Mouse (Mus musculus) olfactory bulb, adult 2 months (tissue): ENCODE results near the gene Man2b2. TPM values are rescaled to one million over a fixed set of nuclear protein-coding genes. Genes with fewer than 3 reads are reported as not detected.

Experiments
- H3K27ac ChIP-seq: fragments of 200-500 bp; 2 replicates; pipeline ENCODE4 v1.5.1; 2012; ENCODE audit warnings: low read depth, low read length; ENCODE audit not compliant: insufficient read depth
- H3K4me1 ChIP-seq: fragments of 200-500 bp; 2 replicates; pipeline ENCODE4 v1.6.1; 2012; ENCODE audit warnings: low read length; ENCODE audit not compliant: control insufficient read depth, insufficient read depth
- H3K4me3 ChIP-seq: fragments of 200-500 bp; 2 replicates; pipeline ENCODE4 v1.5.1; 2012; ENCODE audit warnings: mild to moderate bottlenecking, low read depth, low read length, moderate library complexity; ENCODE audit not compliant: insufficient read depth
- CTCF ChIP-seq: fragments of 200-500 bp; IDR thresholded peaks from 2 replicates; pipeline ENCODE4 v1.5.1; 2012; ENCODE audit warnings: low read depth, mild to moderate bottlenecking, low read length, moderate library complexity; ENCODE audit not compliant: insufficient read depth
- POLR2A ChIP-seq: fragments of 200-500 bp; IDR thresholded peaks from 2 replicates; pipeline ENCODE4 v1.6.1; 2012; ENCODE audit warnings: mild to moderate bottlenecking, low read depth, low read length, moderate library complexity; ENCODE audit not compliant: insufficient read depth
- WGBS: fragments of 180-500 bp; shearing (Covaris S2); methylation state at CpG from one replicate; pipeline ENCODE4 v1.1.7; 2018; 5-methylcytosine and 5-hydroxymethylcytosine counted together
- polyA plus RNA-seq: library from polyadenylated mRNA; stranded (reverse); fragments of >200 nt; gene quantifications from 2 replicates; pipeline ENCODE4 v1.2.4, GENCODE M21; 2012; ENCODE audit warnings: low replicate concordance; ENCODE audit not compliant: missing spikeins, insufficient read depth, insufficient read length

Gene Man2b2
- not detected in 2 replicates for polyA plus RNA-seq

GRCm38 (mm10) chr5:36829913-36830879 lies at the start of gene Man2b2:
Gene Man2b2, minus strand, starts transcription at chr5:36830653.
- 5% methylated on average over 46 of the region's 46 CpGs for WGBS
- H3K4me3 ChIP-seq, result peak within 1 kb of the TSS; percentile 74
- peaks cover 7% of the 10 kb centered on the region; the same call in 1 of the 2 replicates for H3K4me1 ChIP-seq
- no peak within 1 kb of the TSS for H3K27ac ChIP-seq
- TF ChIP-seq POLR2A (no peak), CTCF (peak; percentile 99)

DNA sequence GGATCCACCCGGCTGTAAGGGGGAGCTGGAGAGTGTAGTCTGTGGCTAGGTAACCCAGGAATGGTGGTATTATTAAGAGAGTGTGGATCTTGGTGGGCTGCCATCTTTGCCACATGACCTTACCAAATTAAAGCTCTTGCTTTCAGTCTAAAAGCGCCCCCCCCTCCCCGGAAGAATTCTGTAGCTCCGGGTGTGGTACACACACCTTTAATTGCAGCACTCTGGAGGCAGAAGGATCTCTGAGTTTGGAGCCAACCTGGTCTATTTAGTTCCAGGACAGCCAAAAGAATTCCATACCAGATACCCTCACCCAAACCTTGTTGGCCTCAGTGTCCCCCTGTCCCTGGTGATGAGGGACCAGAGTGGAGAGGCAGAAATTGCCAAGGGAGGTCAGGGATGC lies 48.3 kb upstream of the Man2b2 start:
- Histone ChIP-seq H3K4me1 (peaks cover 59% of the 10 kb centered on the region), H3K27ac (no peak overlapping the region), H3K4me3 (no peak overlapping the region)
- WGBS, result 88% methylated on average over 4 of the region's 4 CpGs
- TF ChIP-seq CTCF, result no peak
- no peak for TF ChIP-seq POLR2A

DNA sequence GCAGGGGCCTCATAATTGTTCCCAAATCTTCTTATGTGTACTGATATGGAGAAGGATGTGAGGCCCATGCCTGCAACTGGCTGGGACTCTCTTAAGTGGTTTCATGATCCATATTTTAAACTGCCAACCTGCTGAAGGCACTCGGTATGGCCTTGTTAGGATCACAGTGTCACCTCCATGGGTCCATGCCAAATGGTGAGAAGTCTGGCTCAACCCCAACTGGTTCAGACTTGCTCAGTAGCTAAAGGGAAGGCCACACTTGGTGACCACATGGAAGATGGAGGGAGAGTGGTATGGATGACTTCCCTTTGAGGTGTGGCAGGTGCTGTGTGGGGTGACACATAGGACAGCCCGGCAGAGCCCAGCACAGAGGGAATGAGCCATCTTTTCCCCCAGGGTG lies 47.2 kb upstream of the Man2b2 start:
- TF ChIP-seq POLR2A (no peak), CTCF (no peak)
- H3K27ac ChIP-seq, result no peak overlapping the region
- no peak overlapping the region for H3K4me3 ChIP-seq
- H3K4me1 ChIP-seq, result peaks cover 52% of the 10 kb centered on the region
- 88% methylated on average over 2 of the region's 2 CpGs for WGBS

- 45% methylated on average over 7 of the region's 7 CpGs for WGBS
- H3K4me1 ChIP-seq, result peaks cover 55% of the 10 kb centered on the region
- no peak overlapping the region for H3K4me3 ChIP-seq
- H3K27ac ChIP-seq, result no peak overlapping the region
- TF ChIP-seq POLR2A, result no peak
- no peak for TF ChIP-seq CTCF
Measured at GRCm38 (mm10) chr5:36876777-36877396, 46.4 kb upstream of the Man2b2 start.

DNA sequence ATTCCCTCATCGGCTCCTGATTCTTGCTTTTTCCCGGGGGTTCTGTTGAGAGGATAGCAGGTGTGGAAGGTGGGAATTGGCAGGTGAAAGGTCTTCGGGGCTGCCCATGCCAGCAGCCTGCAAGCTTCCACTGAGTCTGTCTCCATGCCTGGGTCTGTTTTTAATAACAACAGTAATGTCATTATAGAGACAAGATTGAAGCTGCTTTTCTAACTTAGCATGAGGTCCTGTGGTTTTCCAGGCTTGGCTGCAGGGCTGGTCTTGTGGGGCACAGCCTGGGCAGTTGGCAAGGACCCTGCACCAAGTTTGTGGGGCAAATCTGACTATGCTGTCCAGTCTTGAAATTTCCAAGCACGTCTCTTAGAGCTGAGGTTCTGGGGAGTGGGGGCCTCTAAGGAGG lies 45.5 kb upstream of the Man2b2 start:
- TF ChIP-seq POLR2A (no peak), CTCF (no peak)
- no peak overlapping the region for H3K27ac ChIP-seq
- H3K4me3 ChIP-seq, result no peak overlapping the region
- H3K4me1 ChIP-seq, result peaks cover 47% of the 10 kb centered on the region
- 81% methylated on average over 4 of the region's 4 CpGs for WGBS

- Histone ChIP-seq H3K27ac (no peak overlapping the region), H3K4me3 (no peak overlapping the region), H3K4me1 (peaks cover 29% of the 10 kb centered on the region)
- no peak for TF ChIP-seq POLR2A
- TF ChIP-seq CTCF, result no peak
- 81% methylated on average over 6 of the region's 6 CpGs for WGBS
Measured at GRCm38 (mm10) chr5:36870916-36871315, 40.5 kb upstream of the Man2b2 start.

DNA sequence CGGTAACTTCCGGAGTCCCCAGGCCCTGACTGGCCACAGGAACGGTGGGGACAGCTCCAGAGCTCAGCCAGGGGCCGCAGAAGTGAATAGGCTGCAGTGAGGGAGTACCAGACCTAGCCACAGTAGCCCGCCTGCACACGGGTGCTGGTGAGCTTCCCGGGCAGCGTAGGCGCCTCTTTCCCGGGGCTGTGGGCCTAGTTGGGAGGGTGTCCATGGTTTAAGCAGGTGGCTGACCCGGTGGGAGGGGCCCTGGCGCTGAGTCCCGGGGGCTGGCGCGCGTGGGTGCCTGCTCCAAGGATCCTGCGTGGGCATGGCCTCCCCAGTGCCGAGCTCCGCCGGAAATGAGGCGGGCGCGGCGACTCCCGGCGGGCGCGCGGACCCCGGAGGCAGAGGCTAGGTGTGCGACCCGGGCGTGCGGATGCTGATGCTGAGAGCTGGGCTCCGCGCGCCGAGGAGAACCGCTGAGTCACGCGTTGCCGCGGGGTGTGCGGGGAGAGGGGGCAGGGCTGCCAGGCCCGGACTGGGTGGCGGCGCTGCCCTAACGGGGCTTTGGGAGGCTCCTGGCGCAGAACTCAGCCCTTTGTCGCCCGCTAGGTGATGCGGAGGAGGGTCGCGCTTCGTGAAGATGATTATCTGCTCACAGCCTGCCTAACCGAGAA lies 39.3 kb upstream of the Man2b2 start:
- H3K27ac ChIP-seq, result peak overlapping the region; percentile 86
- TF ChIP-seq POLR2A, result no peak
- 1% methylated on average over 56 of the region's 56 CpGs for WGBS
- peaks cover 21% of the 10 kb centered on the region for H3K4me1 ChIP-seq
- peak overlapping the region; percentile 53 for H3K4me3 ChIP-seq

GRCm38 (mm10) chr5:36869186-36869577 lies 38.7 kb upstream of the Man2b2 start:
- Histone ChIP-seq H3K4me3 (peak overlapping the region; percentile 53), H3K4me1 (peaks cover 19% of the 10 kb centered on the region), H3K27ac (peak overlapping the region; percentile 86)
- TF ChIP-seq CTCF (no peak), POLR2A (no peak)
- WGBS, result under 1% methylated on average over 7 of the region's 7 CpGs
